Mouse (Mus musculus): Measurements from ENCODE around the gene Fbxw7.
A peak's percentile ranks its signal among the peaks of the same experiment; 100 is the strongest.
"Not testable (repeated sequence)": the region's sequence is repeated elsewhere in the genome, so short reads cannot be mapped to it uniquely, and the experiment has no call there.

The Fbxw7 gene

DNA sequence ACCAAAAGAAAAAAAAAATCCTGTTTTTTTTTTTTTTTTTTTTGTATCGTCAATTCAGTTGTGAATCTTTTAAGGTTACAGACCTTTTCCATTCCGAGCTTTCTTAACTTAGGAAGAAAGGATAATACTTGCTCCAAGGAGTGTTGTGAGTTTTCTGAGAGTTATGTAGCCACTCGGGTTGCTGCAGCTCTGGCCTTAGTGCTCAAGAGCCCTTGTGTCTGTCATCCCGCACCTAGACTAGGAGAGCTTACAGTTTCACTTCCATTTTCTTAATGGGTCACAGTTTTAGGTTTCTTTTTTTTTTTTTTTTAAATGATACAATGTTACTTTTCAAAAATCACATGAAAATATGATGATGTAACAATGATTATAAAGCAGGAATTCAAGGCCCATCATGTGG, 12.5 kb downstream of the Fbxw7 start:
- no peak for DNase-seq

DNA sequence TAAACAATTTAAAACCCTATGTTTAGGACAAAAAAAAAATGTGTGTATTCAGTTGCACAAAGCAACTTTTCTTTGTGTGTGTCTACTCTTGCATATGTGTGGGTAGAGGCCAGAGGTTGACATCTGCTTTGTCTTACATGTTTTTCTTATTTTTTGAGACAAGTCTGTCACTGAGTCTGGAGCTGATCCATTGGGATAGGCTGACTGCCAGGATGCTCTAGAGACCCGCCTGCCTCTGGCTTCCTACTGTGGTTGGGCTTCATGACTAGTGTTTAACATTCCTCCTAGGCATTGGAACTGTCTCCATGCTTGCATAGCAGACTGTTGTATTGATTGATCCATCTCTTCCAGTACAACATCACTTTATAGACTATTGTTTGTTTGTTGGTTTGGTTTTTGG, 14.3 kb downstream of the Fbxw7 start:
- no peak for DNase-seq

DNA sequence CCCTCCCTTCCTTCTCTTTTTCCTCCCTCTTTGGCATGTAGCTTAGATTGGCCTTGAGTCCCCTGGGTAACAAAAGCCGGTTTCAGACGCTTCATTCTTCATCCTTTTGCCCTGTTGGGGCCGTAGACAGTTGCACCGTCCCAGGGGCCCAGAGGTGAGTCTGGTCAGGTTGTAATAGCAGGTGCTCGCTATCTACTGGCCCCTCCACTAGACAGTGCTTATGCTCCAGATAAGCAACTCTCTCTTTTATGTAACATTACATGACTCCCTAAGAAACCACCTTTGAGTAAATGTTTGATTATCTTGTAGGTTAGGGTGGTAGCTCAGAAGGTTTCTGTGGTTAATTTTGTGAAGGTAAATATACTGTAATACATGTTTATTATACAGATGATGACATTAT, 21.0 kb downstream of the Fbxw7 start:
- no peak for DNase-seq

DNA sequence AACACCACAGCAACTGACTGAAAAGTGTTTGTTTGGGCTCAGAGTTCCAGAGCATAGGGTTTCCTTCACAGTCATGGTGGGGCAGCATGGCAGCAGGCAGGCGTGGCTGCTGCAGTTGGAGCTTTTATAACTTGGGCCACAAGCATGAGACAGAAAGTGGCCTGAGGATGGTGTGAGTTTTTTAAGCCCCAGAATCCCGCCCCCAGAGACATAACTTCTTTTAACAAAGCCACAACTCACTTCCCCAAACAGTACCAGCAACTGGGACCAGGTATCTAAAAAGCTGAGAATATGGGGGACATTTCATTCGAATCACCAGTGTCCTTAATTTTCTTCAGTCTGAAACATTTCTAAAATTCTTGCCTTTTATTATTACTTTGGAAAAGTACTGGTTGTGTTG, 22.9 kb downstream of the Fbxw7 start:
- DNase-seq = no peak

DNA sequence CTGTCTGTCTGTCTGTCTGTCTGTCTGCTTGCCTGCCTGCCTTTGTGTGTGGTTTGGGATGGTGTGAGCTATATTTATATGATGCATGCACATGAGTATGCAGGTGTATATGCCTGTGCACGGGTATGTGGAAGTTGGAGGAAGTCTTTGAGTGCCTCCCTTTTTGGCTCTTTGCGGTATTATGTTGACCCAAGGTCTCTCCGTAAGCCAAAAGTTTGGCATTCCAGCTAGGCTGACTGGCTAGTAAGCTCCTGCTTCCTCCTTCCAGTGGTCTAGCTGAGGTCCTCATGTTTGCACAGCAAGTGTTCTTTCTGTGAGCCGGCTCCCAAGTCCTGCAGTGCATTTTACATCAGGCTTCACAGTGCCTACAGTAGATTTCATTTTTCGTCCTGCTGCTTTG, 24.4 kb downstream of the Fbxw7 start:
- no peak for DNase-seq

DNA sequence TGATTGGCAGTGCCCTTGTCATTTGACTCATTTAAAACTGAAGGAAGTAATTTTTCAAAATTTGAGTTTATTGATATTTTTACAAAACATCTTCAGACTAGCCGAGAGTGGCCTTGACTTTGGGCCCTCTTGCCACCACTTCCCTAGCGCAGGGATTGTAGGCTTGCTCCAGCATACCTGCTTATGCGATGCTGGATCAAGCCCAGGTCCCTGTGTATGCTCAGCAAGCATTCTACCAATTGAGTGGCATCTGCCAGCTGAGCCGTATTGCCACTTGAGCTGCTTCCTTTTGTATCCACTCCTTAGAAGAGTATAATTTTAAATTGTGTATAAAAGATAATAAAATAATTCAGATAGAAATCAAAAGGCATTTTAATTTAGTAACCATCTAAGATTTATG, 26.2 kb downstream of the Fbxw7 start:
- no peak for DNase-seq

DNA sequence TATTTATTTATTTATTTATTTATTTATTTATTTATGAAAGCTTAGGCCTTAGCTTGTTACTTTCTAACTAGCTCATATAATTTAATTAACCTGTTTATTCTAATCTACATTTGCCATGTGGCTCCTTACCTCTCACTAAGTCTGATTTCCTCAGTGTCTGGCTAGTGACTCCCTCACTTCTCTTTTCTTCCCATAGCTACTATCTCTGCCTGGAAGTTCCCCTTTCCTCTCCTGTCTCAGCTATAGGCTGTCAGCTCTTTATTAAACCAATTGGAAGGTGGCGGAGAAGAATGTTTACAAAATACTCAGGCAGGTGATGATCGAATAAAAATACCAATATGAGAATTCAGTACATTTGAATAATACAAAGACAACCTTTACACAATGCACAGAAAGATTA, 27.7 kb downstream of the Fbxw7 start:
- DNase-seq = no peak

DNA sequence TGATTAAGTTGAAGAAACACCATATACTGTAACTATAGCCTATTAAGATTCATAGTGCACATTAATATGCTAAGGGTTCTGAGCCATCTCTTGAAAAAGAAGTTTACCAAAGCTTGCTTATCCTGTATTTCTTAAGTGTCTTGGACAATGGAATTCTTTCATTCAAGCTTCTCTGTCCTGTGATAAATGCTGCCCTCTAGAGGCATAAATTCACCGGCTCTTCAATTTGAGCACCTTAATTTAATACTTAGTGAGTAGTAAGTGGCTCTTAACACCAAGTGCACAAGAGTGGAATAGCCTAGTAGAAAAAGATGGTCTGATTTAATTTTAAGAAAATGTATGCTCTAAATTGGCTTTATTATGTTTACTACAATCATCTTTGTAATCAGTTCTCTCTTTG, 28.5 kb downstream of the Fbxw7 start:
- DNase-seq = peak; percentile 72

DNA sequence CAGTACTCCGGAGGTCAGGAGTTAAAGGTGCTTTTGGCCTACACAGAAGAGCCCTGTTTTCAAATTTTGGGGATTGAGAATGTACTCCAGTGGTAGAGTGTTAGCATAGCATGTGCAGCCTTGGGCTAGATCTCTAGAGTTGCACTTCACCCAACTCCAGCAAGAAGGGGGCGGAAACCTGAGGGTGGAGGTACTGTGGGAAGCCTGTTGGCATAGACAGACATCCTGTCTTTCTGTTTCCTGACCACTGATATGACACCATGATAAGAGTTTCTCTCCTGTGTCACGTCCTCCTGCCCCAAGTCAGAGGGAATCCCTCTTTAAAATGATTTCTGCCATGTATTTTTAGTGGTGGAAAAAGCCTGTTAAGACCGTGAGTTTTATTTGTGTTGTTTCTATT, 33.7 kb downstream of the Fbxw7 start:
- DNase-seq = peak; percentile 21

DNA sequence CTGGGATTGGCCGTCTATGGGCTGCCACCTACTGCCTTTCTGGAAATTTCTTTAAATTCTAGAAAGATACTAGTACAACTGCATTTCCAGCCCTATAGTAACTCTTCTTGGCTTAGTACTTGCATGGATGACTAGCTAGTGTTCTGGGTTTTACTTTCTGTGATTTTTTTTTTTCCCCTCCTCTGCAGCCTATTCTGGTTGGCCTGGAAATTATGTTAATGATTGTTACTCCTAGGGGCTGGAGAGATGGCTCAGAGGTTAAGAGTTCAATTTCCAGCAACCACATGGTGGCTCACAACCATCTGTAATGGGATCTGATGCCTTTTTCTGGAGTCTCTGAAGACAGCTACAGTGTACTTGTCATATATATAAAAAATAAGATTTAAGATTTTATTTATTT, 35.4 kb downstream of the Fbxw7 start:
- DNase-seq = no peak

DNA sequence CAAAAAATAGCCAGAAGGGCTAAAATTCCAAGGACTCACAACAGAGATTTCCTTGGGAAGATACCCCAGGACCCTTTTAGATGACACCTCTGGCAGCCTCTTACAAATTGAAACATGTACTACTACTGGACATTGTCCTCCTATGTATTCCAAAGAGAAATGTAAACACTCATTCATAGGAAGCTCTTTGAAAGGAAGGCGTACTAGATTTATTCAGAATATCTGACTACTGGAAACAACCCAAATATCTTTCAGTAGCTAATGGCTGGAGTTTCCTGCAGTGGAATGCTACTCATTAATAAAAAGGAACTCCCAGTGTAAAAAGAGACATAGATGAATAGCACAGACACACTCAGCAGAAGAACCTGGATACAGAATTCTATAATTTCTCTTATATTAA, 36.7 kb downstream of the Fbxw7 start:
- no peak for DNase-seq

DNA sequence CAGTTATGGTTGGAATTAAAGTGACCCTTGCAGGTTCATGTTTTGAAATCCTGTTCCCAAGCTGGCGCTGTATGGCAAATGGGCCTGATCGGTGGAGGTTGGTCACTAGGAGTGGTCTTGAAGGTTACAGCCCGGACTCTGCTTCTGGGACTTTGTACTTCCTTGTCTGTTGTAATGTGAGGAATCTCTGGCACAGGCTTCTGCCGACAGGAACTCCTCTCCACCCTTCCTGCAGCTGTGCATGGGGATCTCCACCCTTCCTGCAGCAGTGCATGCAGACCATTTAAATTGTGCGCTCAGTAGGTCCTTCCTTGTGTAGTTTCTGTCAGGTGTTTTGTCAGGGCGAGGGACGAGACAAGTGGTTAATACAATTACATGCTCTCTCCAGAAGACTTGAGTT, 37.8 kb downstream of the Fbxw7 start:
- peak; percentile 50 for DNase-seq

DNA sequence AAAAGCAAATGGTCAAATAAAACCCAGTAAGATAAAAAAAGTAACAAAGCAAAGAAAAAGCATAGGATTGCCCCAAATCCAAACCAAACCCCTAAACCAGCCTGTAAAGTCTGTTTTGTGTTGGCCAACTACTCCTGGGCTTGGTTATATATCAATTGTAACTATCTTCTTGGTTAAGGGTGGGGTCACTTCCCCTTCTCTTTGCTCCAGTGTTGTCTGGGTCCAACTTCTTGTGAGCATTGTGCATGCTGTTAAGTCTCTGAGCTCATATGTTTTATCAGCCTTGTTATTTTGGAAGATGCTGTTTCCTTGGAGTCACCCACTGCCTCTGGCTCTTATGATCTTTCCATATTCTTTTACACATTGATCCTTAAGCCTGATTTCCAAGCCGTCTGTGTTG, 39.4 kb downstream of the Fbxw7 start:
- no peak for DNase-seq

DNA sequence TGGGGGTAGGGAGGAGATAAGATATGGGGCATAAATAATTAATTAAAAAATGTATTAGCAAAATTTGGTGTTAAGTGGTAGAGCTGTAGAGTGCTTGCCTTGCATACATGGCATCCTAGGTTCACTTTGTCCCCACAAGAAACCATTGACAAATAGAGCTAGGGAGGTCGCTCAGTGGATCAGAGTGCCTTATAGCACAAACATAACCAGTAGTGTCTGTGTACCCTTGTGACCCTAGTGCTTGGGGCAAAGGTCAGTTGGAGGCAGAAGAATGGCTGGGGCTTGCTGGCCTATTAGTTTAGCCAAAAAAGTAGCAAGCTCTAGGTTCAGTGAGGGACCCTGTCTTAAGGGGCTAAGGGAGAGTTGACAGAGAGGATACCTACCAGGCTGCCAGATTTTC, 45.6 kb downstream of the Fbxw7 start:
- DNase-seq = no peak

DNA sequence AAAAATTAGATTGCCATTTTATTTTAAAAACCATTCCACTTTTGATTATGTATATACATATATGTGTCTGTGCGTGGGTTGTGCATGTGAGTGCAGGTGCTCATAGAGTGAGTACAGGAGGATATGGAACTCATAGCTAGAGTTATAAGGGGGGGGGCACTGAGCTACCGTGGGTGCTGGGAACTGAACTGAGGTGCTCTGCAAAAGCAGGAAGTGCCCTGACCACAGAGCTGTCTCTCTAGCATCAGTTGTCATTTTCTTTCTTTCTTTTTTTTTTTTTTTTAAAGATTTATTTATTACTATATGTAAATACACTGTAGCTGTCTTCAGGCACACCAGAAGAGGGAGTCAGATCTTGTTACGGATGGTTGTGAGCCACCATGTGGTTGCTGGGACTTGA, 46.7 kb downstream of the Fbxw7 start:
- DNase-seq = not testable (repeated sequence)

DNA sequence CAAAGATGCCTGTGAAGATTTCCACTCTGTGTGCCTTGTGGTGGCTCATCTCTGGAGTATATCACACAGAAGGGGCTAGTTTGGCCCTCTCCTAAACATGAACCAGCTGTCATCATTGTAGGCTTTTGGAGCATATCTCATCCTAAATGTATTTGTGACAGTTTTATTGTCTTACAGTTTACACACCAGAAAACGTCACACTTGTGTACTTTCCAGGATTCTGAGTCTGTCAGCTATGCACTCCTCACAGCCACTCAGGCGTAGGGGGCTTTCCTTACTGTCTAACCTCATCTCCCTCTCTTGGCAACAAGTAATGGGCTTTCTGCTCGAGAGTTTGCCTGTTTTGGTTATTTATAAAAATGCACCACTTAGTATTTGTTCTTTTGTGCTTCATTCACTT, 50.6 kb downstream of the Fbxw7 start:
- no peak for DNase-seq

DNA sequence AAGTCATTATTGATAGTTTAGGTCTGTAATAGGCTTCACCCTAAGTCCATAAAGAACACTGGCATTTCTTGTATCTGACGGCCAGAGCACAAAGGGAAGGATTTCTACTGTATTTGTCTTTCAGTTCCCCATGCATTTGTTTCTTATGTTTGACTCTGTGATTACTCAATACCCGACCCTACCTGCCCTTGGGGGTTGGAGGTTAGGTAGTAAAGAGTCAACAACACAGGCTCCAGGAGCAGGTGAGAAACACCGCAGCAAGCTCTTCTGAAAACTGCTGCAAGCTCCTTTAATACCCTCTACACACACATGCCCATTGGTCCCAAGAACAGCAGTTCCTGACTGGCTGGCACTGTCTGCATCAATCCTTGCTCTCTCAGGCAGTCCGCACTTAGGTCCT, 51.8 kb downstream of the Fbxw7 start:
- no peak for DNase-seq

DNA sequence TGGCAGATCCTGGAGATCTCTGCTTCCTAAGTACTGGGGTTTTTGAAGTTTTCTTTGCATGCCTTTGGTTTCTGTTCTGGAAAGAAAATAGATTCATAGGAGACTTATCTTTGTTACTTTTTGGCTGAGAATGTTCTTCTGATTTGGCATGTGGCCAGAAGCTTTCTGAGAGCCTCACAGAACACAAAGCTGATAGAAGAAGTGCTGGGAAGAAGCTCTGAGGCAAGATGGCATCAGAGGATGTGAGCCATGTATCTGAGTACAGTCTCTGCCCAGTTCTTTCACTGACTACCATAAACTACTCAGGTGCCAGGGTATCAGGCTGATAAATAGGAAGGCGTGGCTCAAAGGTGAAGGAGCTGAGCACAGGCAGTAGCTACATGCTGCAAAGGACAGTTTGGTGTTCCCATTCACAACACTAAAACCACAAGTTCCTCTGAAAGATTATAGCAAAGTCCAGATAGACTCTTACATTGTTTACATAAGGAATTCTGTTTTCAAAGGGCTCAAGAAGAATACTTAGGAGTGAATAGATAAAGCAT, 52.4 kb downstream of the Fbxw7 start:
- no peak for DNase-seq

DNA sequence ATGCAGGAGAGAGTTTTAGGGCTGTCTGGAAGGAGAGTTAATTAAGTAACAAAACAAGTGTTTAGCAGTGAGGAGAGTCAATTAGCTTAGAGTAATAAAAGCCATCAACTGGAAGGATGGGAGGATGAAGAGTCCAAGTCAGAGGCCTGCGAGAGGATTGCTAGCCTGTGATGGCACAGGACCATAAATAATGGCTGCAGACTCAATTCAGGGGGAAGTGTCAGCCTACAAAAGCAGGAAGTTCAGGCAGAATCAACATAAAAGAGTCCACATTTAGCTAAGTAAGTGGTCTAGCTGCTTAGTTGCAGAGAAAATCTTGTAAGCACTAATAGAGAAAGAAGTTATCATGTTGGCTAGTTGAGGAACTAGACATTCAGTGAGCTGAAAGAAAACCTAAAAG, 52.9 kb downstream of the Fbxw7 start:
- DNase-seq = no peak

DNA sequence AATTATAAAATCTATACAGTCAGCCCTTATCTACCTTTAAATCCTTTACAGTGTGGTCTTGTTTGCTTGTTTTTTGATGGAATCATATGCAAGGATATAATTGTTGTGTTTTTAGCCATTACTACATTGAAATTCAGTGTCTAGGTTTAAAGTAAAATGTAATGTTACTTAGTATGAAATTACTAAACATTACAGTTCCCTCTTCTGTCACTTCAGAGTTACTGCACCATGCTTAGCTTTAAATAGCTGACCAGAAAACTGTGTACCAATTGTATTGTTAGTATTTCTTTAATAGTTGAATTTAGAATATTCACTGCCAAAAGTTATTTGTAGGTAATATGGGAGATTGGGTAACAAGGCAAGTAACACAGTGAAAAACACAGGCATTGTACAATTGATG, 55.1 kb downstream of the Fbxw7 start:
- DNase-seq = no peak

DNA sequence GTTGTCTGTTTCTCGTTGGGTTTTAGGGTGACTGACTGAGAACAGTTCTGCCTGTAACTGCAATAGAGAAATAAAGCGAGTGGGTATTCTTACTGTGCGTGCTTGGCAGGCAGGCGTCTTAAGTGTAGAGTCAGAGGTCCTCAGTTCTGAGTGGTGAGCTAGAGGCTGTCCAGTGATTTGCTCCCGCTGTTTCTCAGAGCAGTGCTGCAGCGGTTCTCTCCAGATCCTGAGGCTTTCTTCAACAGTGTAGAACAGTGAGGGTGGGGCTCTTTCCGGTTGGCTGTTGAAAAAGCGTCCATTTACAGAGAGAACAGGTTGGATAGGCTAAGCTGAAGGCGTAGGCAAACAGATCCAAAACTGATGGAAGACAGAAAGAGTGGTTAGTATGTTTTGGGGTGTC, 60.2 kb downstream of the Fbxw7 start:
- no peak for DNase-seq

DNA sequence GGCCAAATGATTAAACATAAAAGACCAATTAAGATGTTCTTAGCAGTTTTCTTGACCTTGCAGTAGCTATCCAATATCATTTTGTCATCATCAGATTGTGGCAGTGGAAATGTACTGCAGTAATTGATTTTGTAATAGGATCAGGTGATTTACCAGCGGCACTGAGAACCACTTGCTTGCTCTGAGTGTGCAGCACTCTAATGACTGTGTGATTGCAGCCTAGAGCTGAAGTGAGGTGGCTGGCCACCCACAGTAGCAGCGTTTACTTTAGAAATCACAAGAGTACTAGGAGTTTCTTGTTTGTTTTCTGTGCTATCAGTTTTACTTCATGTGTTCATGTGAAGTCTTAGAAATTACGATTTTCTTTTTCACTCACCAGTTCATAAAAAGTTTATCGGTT, 61.1 kb downstream of the Fbxw7 start:
- DNase-seq = no peak

DNA sequence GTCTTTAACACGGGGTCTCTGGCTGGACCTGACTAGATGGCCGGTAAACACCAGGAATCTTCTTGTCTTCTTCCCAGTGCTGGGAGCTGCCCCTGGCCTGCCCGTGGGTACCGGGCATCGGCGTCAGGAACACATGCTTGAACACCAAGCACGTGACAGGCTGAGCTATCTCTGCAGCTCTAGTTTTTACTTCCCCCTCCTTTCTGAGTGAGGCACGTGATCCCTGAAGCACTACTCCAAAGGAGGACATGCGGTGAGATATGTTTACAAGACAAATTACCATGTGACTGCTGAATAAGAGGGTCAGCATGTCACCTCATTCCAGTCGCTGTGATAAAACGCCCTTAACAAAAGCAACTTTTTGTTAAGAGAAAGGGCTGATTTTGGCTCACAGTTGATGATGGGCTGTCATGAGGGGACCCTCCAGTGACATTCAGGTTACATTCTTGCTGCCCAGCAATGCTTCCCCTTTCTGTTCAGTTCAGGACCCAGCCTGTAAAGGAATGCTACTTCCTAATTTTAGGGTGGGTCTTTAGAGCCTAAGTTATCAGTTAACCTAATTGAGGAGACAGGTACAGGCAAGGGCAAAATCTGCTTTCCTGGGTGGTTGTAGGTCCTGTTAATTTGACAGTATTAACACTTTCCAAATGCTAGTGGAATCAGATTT, 68.9 kb downstream of the Fbxw7 start:
- peak; percentile 15 for DNase-seq

DNA sequence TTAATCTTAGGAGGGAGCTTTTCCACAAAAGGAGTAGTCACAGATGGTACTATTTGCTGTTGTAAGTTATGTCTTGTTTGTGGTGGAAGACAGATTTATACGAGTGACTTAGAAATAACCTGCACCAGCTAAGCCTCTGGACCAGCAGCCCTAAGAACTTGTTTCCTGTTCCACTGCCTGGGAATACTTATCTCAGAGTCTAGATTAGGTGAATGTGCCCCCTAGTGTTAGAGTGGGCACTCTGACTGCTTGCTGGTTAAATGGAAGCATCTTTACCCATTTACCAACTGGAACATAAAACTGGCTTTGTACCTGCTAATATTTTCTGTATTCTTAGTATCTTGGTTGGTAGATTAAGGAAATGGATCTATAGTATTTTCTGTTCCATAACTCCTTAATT, 74.6 kb downstream of the Fbxw7 start:
- peak; percentile 47 for DNase-seq

DNA sequence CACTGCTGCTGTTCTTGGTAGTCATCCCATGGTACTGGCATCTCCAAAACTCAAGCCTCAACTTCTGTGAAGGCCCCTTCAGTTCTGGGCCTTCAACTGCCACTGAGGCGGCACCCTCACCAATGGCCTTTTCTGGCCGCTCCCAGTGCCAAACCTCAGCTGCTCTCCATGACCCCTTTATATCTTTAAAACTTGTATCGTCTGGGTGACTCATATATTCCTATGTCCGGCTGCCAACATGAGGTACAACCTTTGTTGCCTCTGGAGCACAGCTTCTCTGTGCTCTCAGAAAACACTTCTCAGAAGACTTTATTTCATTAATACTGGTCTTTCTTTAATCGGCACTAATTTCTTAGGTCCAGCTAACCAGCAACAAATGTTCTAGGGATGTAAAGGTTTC, 75.9 kb downstream of the Fbxw7 start:
- DNase-seq = no peak

DNA sequence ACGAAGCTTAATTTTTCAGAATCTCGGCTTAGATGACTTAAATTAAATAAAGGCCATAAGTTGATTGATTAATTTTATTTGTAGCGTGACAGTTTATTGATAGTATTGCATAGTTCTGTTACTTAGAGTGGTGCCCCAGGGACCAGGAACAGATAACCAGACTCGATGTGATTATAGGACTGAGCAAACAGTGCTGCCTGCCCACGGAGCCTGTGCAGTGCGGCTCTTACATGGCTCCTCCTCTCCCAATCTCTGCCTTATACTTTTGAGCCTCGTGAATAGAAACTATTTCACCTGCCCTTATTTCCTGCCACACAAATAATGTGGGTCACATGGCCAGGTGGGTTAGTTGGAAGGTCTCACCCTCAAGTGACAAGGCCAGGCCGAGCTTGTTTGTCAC, 82.9 kb downstream of the Fbxw7 start:
- no peak for DNase-seq

Measured in kidney, postnatal 10 days (tissue).